Comparison of ENCODE assay signal across 8 mouse cellular contexts in genomic region chr3:123371766-123372535, GRCm38 (mm10). TPM values are rescaled to one million over a fixed set of nuclear protein-coding genes. Genes with fewer than 3 reads are reported as not detected.
DNase-seq lines count a peak whose midpoint lies in the region; ATAC-seq lines count a peak whose summit lies in the region.

No protein-coding gene starts in this region.

- peak; percentile 96 for DNase-seq in ES-CJ7 (ENCODE audit: low read depth, low spot score)
- peak; percentile 16 for DNase-seq in c-Kit-negative CD71-positive TER-119-positive erythroid progenitor cells, embryonic 14.5 days (ENCODE audit: low read depth, low spot score)
- peak; percentile 76 for DNase-seq in forebrain, embryonic 11.5 days (ENCODE audit: low spot score)
- peak; percentile 74 for DNase-seq in kidney, postnatal 14 days
- DNase-seq in urinary bladder, postnatal 4 days (ENCODE audit: low spot score in 2 of 2), result peak; percentile 43 to 77

- no peak overlapping the region for H3K9ac ChIP-seq in forebrain, embryonic 11.5 days (ENCODE audit: low read length)
- no peak overlapping the region for H3K9ac ChIP-seq in heart, embryonic 15.5 days
- no peak overlapping the region for H3K9ac ChIP-seq in liver, embryonic 15.5 days
- H3K9ac ChIP-seq in neural tube, embryonic 15.5 days (replicated peaks), result no peak overlapping the region

- H3K27ac ChIP-seq in forebrain, embryonic 11.5 days (ENCODE audit: low read depth, low read length), result no peak overlapping the region
- H3K27ac ChIP-seq in heart, embryonic 15.5 days, result no peak overlapping the region
- no peak overlapping the region for H3K27ac ChIP-seq in liver, embryonic 15.5 days (replicated peaks)
- H3K27ac ChIP-seq in neural tube, embryonic 15.5 days (replicated peaks), result no peak overlapping the region

- no peak overlapping the region for H3K4me2 ChIP-seq in forebrain, embryonic 11.5 days (ENCODE audit: low read depth, low read length, severe bottlenecking)
- H3K4me2 ChIP-seq in heart, embryonic 15.5 days, result no peak overlapping the region
- no peak overlapping the region for H3K4me2 ChIP-seq in liver, embryonic 15.5 days
- no peak overlapping the region for H3K4me2 ChIP-seq in neural tube, embryonic 15.5 days

- H3K27me3 ChIP-seq in forebrain, embryonic 11.5 days (ENCODE audit: control insufficient read depth, insufficient read depth, low read length), result no peaks in the 10 kb centered on the region
- no peaks in the 10 kb centered on the region for H3K27me3 ChIP-seq in heart, embryonic 15.5 days
- no peaks in the 10 kb centered on the region for H3K27me3 ChIP-seq in liver, embryonic 15.5 days
- no peaks in the 10 kb centered on the region for H3K27me3 ChIP-seq in neural tube, embryonic 15.5 days (replicated peaks)

- no peak overlapping the region for H3K4me3 ChIP-seq in forebrain, embryonic 11.5 days (ENCODE audit: low read depth, low read length)
- H3K4me3 ChIP-seq in heart, embryonic 15.5 days, result no peak overlapping the region
- H3K4me3 ChIP-seq in liver, embryonic 15.5 days (replicated peaks), result no peak overlapping the region
- H3K4me3 ChIP-seq in neural tube, embryonic 15.5 days (replicated peaks), result no peak overlapping the region

- no peaks in the 10 kb centered on the region for H3K4me1 ChIP-seq in forebrain, embryonic 11.5 days (replicated peaks; ENCODE audit: control insufficient read depth, insufficient read depth, low read length)
- 0 out of 2 replicates have a peak, but pooled peaks cover 2% of the 10 kb centered on the region for H3K4me1 ChIP-seq in heart, embryonic 15.5 days (replicated peaks)
- H3K4me1 ChIP-seq in liver, embryonic 15.5 days (replicated peaks), result no peaks in the 10 kb centered on the region
- H3K4me1 ChIP-seq in neural tube, embryonic 15.5 days, result no peaks in the 10 kb centered on the region

- ATAC-seq in forebrain, embryonic 11.5 days (replicated peaks; ENCODE audit: low FRiP score), result peak; percentile 79
- peak; percentile 35; the same call in 1 of the 2 replicates for ATAC-seq in heart, embryonic 15.5 days (replicated peaks; ENCODE audit: insufficient number of reproducible peaks, insufficient read depth, low FRiP score, low read depth)
- peak; percentile 18; the same call in 1 of the 2 replicates for ATAC-seq in liver, embryonic 15.5 days (ENCODE audit: insufficient read depth)
- peak; percentile 72 for ATAC-seq in neural tube, embryonic 15.5 days (ENCODE audit: low FRiP score)

- H3K9me3 ChIP-seq in forebrain, embryonic 11.5 days (ENCODE audit: control insufficient read depth, low read length), result no peaks in the 10 kb centered on the region
- no peaks in the 10 kb centered on the region for H3K9me3 ChIP-seq in heart, embryonic 15.5 days (replicated peaks)
- no peaks in the 10 kb centered on the region for H3K9me3 ChIP-seq in liver, embryonic 15.5 days (replicated peaks)
- H3K9me3 ChIP-seq in neural tube, embryonic 15.5 days (replicated peaks), result no peaks in the 10 kb centered on the region

- peaks cover 6% of the 10 kb centered on the region; the same call in 1 of the 2 replicates for H3K36me3 ChIP-seq in forebrain, embryonic 11.5 days (ENCODE audit: control insufficient read depth, insufficient read depth, low read length)
- H3K36me3 ChIP-seq in heart, embryonic 15.5 days, result peaks cover 54% of the 10 kb centered on the region
- H3K36me3 ChIP-seq in liver, embryonic 15.5 days (replicated peaks), result peaks cover 68% of the 10 kb centered on the region
- H3K36me3 ChIP-seq in neural tube, embryonic 15.5 days, result peaks cover 40% of the 10 kb centered on the region

- 35% methylated on average over 11 of the region's 11 CpGs for WGBS in forebrain, embryonic 11.5 days
- WGBS in heart, embryonic 15.5 days, result 34% methylated on average over 11 of the region's 11 CpGs
- WGBS in liver, embryonic 15.5 days (ENCODE audit: insufficient replicate concordance), result 49% methylated on average over 11 of the region's 11 CpGs
- 37% methylated on average over 11 of the region's 11 CpGs for WGBS in neural tube, embryonic 15.5 days

RNA-seq across cellular contexts. Expression of gene Mettl14, which starts 14.0 kb away (rescaled TPM):
- polyA plus RNA-seq in forebrain, embryonic 11.5 days (2014; fragmentation: Nextera tagmentation; extraction: Ambion mirVana), result 33.5 and 35.1 TPM in 2 replicates
- 18.3 and 19.9 TPM in 2 replicates for polyA plus RNA-seq in heart, embryonic 15.5 days (2015; fragmentation: Nextera tagmentation; extraction: Ambion mirVana)
- 6.4 and 7.1 TPM in 2 replicates for polyA plus RNA-seq in liver, embryonic 15.5 days (2015; fragmentation: Nextera tagmentation; extraction: Ambion mirVana)
- 19.9 and 23.6 TPM in 2 replicates for polyA plus RNA-seq in neural tube, embryonic 15.5 days (2015; fragmentation: Nextera tagmentation; extraction: Ambion mirVana)

Comparison
In these comparisons a context has a peak if more than half of its experiments do, and no peak if none do; other contexts are left out.
1. DNase-seq: peak in every context shown above with its lines; median percentile 96 in ES-CJ7; 76 in forebrain, embryonic 11.5 days; 74 in kidney, postnatal 14 days; 60 in urinary bladder, postnatal 4 days; 16 in c-Kit-negative CD71-positive TER-119-positive erythroid progenitor cells, embryonic 14.5 days.
2. ATAC-seq: peak in every context shown above with its lines; median percentile 79 in forebrain, embryonic 11.5 days; 72 in neural tube, embryonic 15.5 days; 35 in heart, embryonic 15.5 days; 18 in liver, embryonic 15.5 days.